Mouse (Mus musculus) heart, postnatal 0 days (tissue): ENCODE data around the gene AC129217.1.

Experiments used
- CTCF ChIP-seq: IDR thresholded peaks from 2 replicates; pipeline ENCODE4 v1.5.1; 2016; ENCODE audit warnings: antibody characterized with exemption, control low read depth, low read depth
- EP300 ChIP-seq: IDR thresholded peaks from 2 replicates; pipeline ENCODE4 v1.6.1; 2016; ENCODE audit warnings: antibody characterized with exemption, low read depth

- TF ChIP-seq EP300 (no peak), CTCF (no peak)
Measured at GRCm38 (mm10) chr19:8850402-8850901, 20.9 kb downstream of the AC129217.1 start, which contains the start of gene Lrrn4cl.
